Mouse (Mus musculus) intestine, embryonic 16.5 days (tissue): ENCODE results near the gene Bank1. TPM values are rescaled to one million over a fixed set of nuclear protein-coding genes. Genes with fewer than 3 reads are reported as not detected.
A peak's percentile ranks its signal among the peaks of the same experiment; 100 is the strongest.

Experiments used
- ATAC-seq: fragments of 200-750 bp; cut with Nextera tagmentation; 2 replicates; pipeline ENCODE4 v1.8.0; 2017; ENCODE audit warnings: moderate TSS enrichment, moderate library complexity
- H3K27ac ChIP-seq: fragments of 300-500 bp; sonication (generic); 2 replicates; pipeline ENCODE4 v1.5.1; 2014; ENCODE audit warnings: mild to moderate bottlenecking, low read length
- H3K27me3 ChIP-seq: fragments of 300-500 bp; sonication (generic); replicated peaks from 2 replicates; pipeline ENCODE4 v1.6.1; 2014; ENCODE audit warnings: low read length, control low read depth, mixed read lengths; ENCODE audit not compliant: control insufficient read depth, insufficient read depth
- H3K36me3 ChIP-seq: fragments of 300-500 bp; sonication (generic); 2 replicates; pipeline ENCODE4 v1.6.1; 2014; ENCODE audit warnings: low read length, control low read depth; ENCODE audit not compliant: control insufficient read depth, insufficient read depth
- H3K4me1 ChIP-seq: fragments of 300-500 bp; sonication (generic); 2 replicates; pipeline ENCODE4 v1.6.1; 2014; ENCODE audit warnings: low read length, control low read depth, mixed read lengths; ENCODE audit not compliant: control insufficient read depth, insufficient read depth
- H3K4me2 ChIP-seq: fragments of 300-500 bp; sonication (generic); 2 replicates; pipeline ENCODE4 v1.6.1; 2014; ENCODE audit warnings: low read depth, low read length, control low read depth
- H3K4me3 ChIP-seq: fragments of 300-500 bp; sonication (generic); 2 replicates; pipeline ENCODE4 v1.5.1; 2014; ENCODE audit warnings: mild to moderate bottlenecking, low read length
- H3K9ac ChIP-seq: fragments of 300-500 bp; sonication (generic); 2 replicates; pipeline ENCODE4 v1.6.1; 2014; ENCODE audit warnings: low read depth, low read length
- H3K9me3 ChIP-seq: fragments of 300-500 bp; sonication (generic); 2 replicates; pipeline ENCODE4 v1.6.1; 2016; ENCODE audit warnings: low read length, control low read depth; ENCODE audit not compliant: control insufficient read depth
- WGBS: fragments of 180-500 bp; shearing (Covaris S2); extraction: QIAGEN DNeasy Blood & Tissue Kit; methylation state at CpG from one replicate; pipeline ENCODE4 v1.1.7; 2014; 5-methylcytosine and 5-hydroxymethylcytosine counted together
- polyA plus RNA-seq: library from polyadenylated mRNA; unstranded; fragments of >200 nt; fragmentation: Nextera tagmentation; extraction: Ambion mirVana; gene quantifications from 2 replicates; pipeline ENCODE4 v1.2.1, GENCODE M21; 2015

Gene Bank1
- polyA plus RNA-seq, 1 experiment from 2014 or later, result 1.8 TPM

DNA sequence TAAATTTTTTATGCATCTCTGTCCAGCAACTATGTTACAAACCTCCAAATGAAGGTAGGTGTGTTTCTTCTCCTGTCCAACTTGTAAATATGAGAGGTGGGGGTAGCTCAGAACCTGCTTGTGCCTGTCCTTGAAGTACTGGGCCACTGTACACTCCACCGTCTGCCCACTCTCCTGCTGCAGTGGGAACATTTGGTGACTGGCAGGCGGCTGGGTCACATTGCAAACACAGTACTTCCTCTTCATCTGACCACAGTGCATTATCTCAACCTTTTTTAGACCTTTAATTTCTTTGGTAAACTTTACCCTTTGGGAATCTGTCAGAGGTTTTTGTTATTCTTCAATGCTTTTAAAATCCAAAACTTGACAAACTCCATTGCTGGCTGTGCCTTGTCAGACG is 275.2 kb downstream of the Bank1 start:
- H3K27me3 ChIP-seq, result no peaks in the 10 kb centered on the region
- H3K36me3 ChIP-seq, result no peaks in the 10 kb centered on the region
- no peaks in the 10 kb centered on the region for H3K9me3 ChIP-seq
- H3K4me2 ChIP-seq, result no peak overlapping the region
- no peak overlapping the region for H3K4me3 ChIP-seq
- no peak overlapping the region for H3K9ac ChIP-seq
- no peaks in the 10 kb centered on the region for H3K4me1 ChIP-seq
- H3K27ac ChIP-seq, result no peak overlapping the region
- 69% methylated on average over 3 of the region's 3 CpGs for WGBS
- no peak for ATAC-seq

- H3K9me3 ChIP-seq, result no peaks in the 10 kb centered on the region
- no peaks in the 10 kb centered on the region for H3K36me3 ChIP-seq
- no peak overlapping the region for H3K9ac ChIP-seq
- ATAC-seq, result no peak
- H3K4me2 ChIP-seq, result no peak overlapping the region
- no peak overlapping the region for H3K4me3 ChIP-seq
- no peak overlapping the region for H3K27ac ChIP-seq
- H3K27me3 ChIP-seq, result no peaks in the 10 kb centered on the region
- WGBS, result 95% methylated on average over 6 of the region's 6 CpGs
- no peaks in the 10 kb centered on the region for H3K4me1 ChIP-seq
Measured at GRCm38 (mm10) chr3:136050215-136050614, 275.7 kb downstream of the Bank1 start.

GRCm38 (mm10) chr3:136048026-136048425 is 277.8 kb downstream of the Bank1 start:
- Histone ChIP-seq H3K27ac (no peak overlapping the region), H3K36me3 (no peaks in the 10 kb centered on the region), H3K9ac (no peak overlapping the region), H3K4me3 (no peak overlapping the region), H3K4me1 (no peaks in the 10 kb centered on the region), H3K9me3 (no peaks in the 10 kb centered on the region), H3K27me3 (no peaks in the 10 kb centered on the region), H3K4me2 (no peak overlapping the region)
- WGBS, result 59% methylated on average over 4 of the region's 4 CpGs
- no peak for ATAC-seq

- ATAC-seq, result peak; percentile 50; the same call in 1 of the 2 replicates
- no peaks in the 10 kb centered on the region for H3K27me3 ChIP-seq
- H3K9me3 ChIP-seq, result no peaks in the 10 kb centered on the region
- 70% methylated on average over 2 of the region's 2 CpGs for WGBS
- no peaks in the 10 kb centered on the region for H3K4me1 ChIP-seq
- H3K36me3 ChIP-seq, result no peaks in the 10 kb centered on the region
- H3K4me3 ChIP-seq, result no peak overlapping the region
- no peak overlapping the region for H3K9ac ChIP-seq
- no peak overlapping the region for H3K27ac ChIP-seq
- no peak overlapping the region for H3K4me2 ChIP-seq
Measured at GRCm38 (mm10) chr3:136045381-136045780, 280.5 kb downstream of the Bank1 start.

GRCm38 (mm10) chr3:136040041-136040440 is 285.8 kb downstream of the Bank1 start:
- Histone ChIP-seq H3K4me1 (no peaks in the 10 kb centered on the region), H3K9ac (no peak overlapping the region), H3K36me3 (no peaks in the 10 kb centered on the region), H3K27me3 (no peaks in the 10 kb centered on the region), H3K4me3 (no peak overlapping the region), H3K27ac (no peak overlapping the region), H3K4me2 (no peak overlapping the region), H3K9me3 (no peaks in the 10 kb centered on the region)
- no peak for ATAC-seq
- 82% methylated on average over 2 of the region's 2 CpGs for WGBS

DNA sequence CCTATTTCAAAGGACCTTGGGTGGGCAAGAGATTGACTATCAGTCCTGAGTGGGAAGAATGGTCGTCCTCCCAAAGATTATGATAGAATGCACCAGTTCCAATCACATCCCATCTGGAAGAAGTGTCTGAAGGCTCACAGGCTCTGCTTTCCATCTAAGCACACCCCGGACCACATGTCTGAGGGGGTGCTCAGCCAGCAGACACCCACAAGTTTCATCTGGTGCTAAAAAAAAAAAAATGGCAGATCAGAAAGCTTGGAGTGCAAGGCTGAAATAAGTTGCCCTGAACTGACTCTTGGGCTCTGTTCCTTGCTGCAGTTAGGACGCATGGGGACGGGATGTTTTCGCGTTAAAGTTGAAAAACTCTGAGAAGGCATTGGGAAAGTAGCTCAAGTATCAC is 286.4 kb downstream of the Bank1 start:
- Histone ChIP-seq H3K9me3 (no peaks in the 10 kb centered on the region), H3K4me2 (no peak overlapping the region), H3K9ac (no peak overlapping the region), H3K4me1 (no peaks in the 10 kb centered on the region), H3K36me3 (no peaks in the 10 kb centered on the region), H3K4me3 (no peak overlapping the region), H3K27me3 (no peaks in the 10 kb centered on the region), H3K27ac (no peak overlapping the region)
- WGBS, result 88% methylated on average over 6 of the region's 6 CpGs
- ATAC-seq, result no peak

DNA sequence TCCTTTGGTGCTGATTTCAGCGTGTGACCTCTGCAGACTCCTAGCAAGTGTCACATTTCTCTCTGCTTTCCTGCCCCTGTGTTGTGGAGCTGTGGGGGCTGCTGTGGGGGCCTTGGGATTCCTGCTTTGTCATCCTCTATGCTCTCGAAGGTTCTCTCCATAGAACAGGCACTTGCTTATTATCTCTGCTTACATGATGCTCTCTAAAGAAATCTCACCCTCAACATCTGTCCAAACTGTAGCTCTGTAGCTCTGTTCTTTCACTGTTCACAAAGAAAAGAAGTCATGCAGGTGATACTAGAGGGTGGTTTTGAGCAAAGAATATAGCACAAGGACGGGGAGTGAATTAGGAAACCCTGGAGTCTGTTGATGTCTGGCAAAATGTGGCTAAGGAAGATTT is 288.6 kb downstream of the Bank1 start:
- no peaks in the 10 kb centered on the region for H3K36me3 ChIP-seq
- 47% methylated on average over 3 of the region's 3 CpGs for WGBS
- H3K9ac ChIP-seq, result no peak overlapping the region
- no peaks in the 10 kb centered on the region for H3K9me3 ChIP-seq
- H3K4me3 ChIP-seq, result no peak overlapping the region
- no peaks in the 10 kb centered on the region for H3K27me3 ChIP-seq
- no peaks in the 10 kb centered on the region for H3K4me1 ChIP-seq
- no peak for ATAC-seq
- H3K27ac ChIP-seq, result no peak overlapping the region
- H3K4me2 ChIP-seq, result no peak overlapping the region

- WGBS, result 30% methylated on average over 1 of the region's 1 CpGs
- ATAC-seq, result no peak
Measured at GRCm38 (mm10) chr3:136035784-136036183, 290.1 kb downstream of the Bank1 start.

DNA sequence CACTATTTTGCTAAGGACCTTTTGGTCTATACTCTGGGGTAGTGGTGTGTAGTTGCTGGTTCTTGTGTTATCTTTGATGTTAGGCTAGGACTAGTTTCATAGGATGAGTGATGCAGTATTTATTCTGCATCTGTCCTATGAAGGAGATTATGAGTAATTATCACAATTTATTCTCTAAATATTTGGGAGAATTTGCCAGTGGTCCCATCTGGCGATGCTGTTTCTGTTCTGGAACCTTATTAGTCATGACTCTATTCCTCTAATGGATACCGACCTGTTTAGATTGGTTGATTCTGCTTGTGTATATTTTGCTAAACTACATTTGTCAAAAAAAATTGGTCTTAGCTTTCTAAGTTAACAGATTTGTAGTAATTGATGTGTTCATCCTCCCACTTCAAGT is 301.0 kb downstream of the Bank1 start:
- 54% methylated on average over 2 of the region's 2 CpGs for WGBS
- H3K4me3 ChIP-seq, result no peak overlapping the region
- H3K9me3 ChIP-seq, result no peaks in the 10 kb centered on the region
- no peaks in the 10 kb centered on the region for H3K4me1 ChIP-seq
- no peaks in the 10 kb centered on the region for H3K27me3 ChIP-seq
- ATAC-seq, result no peak
- no peaks in the 10 kb centered on the region for H3K36me3 ChIP-seq
- H3K27ac ChIP-seq, result no peak overlapping the region
- no peak overlapping the region for H3K9ac ChIP-seq
- no peak overlapping the region for H3K4me2 ChIP-seq

More at GRCm38 (mm10) chr3:136035784-136036183, 290.1 kb downstream of the Bank1 start:
- Histone ChIP-seq H3K4me2 (no peak overlapping the region), H3K27ac (no peak overlapping the region), H3K27me3 (no peaks in the 10 kb centered on the region), H3K36me3 (no peaks in the 10 kb centered on the region), H3K4me1 (no peaks in the 10 kb centered on the region), H3K9me3 (no peaks in the 10 kb centered on the region), H3K4me3 (no peak overlapping the region), H3K9ac (no peak overlapping the region)

GRCm38 (mm10) chr3:136017517-136017916 is 308.3 kb downstream of the Bank1 start:
- Histone ChIP-seq H3K27ac (no peak overlapping the region), H3K4me1 (no peaks in the 10 kb centered on the region), H3K4me2 (no peak overlapping the region), H3K9ac (no peak overlapping the region), H3K36me3 (no peaks in the 10 kb centered on the region), H3K27me3 (no peaks in the 10 kb centered on the region), H3K9me3 (no peaks in the 10 kb centered on the region), H3K4me3 (no peak overlapping the region)
- ATAC-seq, result no peak
- WGBS, result 85% methylated on average over 2 of the region's 2 CpGs
